Mouse (Mus musculus) limb, embryonic 12.5 days (tissue): ENCODE measurements around the gene Slc33a1. TPM values are rescaled to one million over a fixed set of nuclear protein-coding genes. Genes with fewer than 3 reads are reported as not detected.

Experiments used
- ATAC-seq: fragments of 200-750 bp; cut with Nextera tagmentation; 2 replicates; pipeline ENCODE4 v1.8.0; 2017; ENCODE audit warnings: low read depth, moderate TSS enrichment; ENCODE audit not compliant: insufficient number of reproducible peaks, insufficient read depth, low FRiP score, low TSS enrichment
- H3K27ac ChIP-seq: fragments of 300-500 bp; sonication (generic); 2 replicates; pipeline ENCODE4 v1.5.1; 2016; ENCODE audit warnings: mild to moderate bottlenecking, moderate library complexity
- H3K27me3 ChIP-seq: fragments of 300-500 bp; sonication (generic); 2 replicates; pipeline ENCODE4 v1.6.1; 2016; ENCODE audit warnings: mild to moderate bottlenecking, moderate library complexity
- H3K36me3 ChIP-seq: fragments of 300-500 bp; sonication (generic); 2 replicates; pipeline ENCODE4 v1.6.1; 2016; ENCODE audit warnings: mild to moderate bottlenecking, moderate library complexity
- H3K4me1 ChIP-seq: fragments of 300-500 bp; sonication (generic); replicated peaks from 2 replicates; pipeline ENCODE4 v1.6.1; 2016
- H3K4me2 ChIP-seq: fragments of 300-500 bp; sonication (generic); 2 replicates; pipeline ENCODE4 v1.6.1; 2016; ENCODE audit warnings: mild to moderate bottlenecking, moderate library complexity
- H3K4me3 ChIP-seq: fragments of 300-500 bp; sonication (generic); replicated peaks from 2 replicates; pipeline ENCODE4 v1.5.1; 2016; ENCODE audit warnings: mild to moderate bottlenecking
- H3K9ac ChIP-seq: fragments of 300-500 bp; sonication (generic); replicated peaks from 2 replicates; pipeline ENCODE4 v1.6.1; 2016; ENCODE audit warnings: mild to moderate bottlenecking, moderate library complexity
- H3K9me3 ChIP-seq: fragments of 300-500 bp; sonication (generic); 2 replicates; pipeline ENCODE4 v1.6.1; 2016; ENCODE audit warnings: mild to moderate bottlenecking, moderate library complexity
- WGBS: fragments of 180-500 bp; shearing (Covaris S2); methylation state at CpG from one replicate; pipeline ENCODE4 v1.1.7; 2016; 5-methylcytosine and 5-hydroxymethylcytosine counted together
- polyA plus RNA-seq: library from polyadenylated mRNA; unstranded; fragments of >200 nt; fragmentation: Nextera tagmentation; extraction: Ambion mirVana; gene quantifications from 2 replicates; pipeline ENCODE4 v1.2.1, GENCODE M21; 2016

Gene Slc33a1
- polyA plus RNA-seq, 1 experiment from 2014 or later: 12.9 TPM

- H3K4me2 ChIP-seq: no peak overlapping the region
- ATAC-seq: no peak
- no peaks in the 10 kb centered on the region for H3K27me3 ChIP-seq
- H3K9me3 ChIP-seq: no peaks in the 10 kb centered on the region
- no peak overlapping the region for H3K4me3 ChIP-seq
- H3K36me3 ChIP-seq: peaks cover 13% of the 10 kb centered on the region
- no peak overlapping the region for H3K9ac ChIP-seq
- WGBS: 90% methylated on average over 2 of the region's 2 CpGs
- no peak overlapping the region for H3K27ac ChIP-seq
- no peaks in the 10 kb centered on the region for H3K4me1 ChIP-seq
These were observed 25.6 kb downstream of the Slc33a1 start for GRCm38 (mm10) chr3:63938928-63939327.

- peak within 1 kb of the TSS; percentile 71; the same call in 1 of the 2 replicates for H3K27ac ChIP-seq
- no peaks in the 10 kb centered on the region for H3K9me3 ChIP-seq
- WGBS: 6% methylated on average over 48 of the region's 48 CpGs
- peak; percentile 89 for ATAC-seq
- H3K4me1 ChIP-seq: 0 out of 2 replicates have a peak, but pooled peaks cover 3% of the 10 kb centered on the region
- peak within 1 kb of the TSS; percentile 69 for H3K4me3 ChIP-seq
- peak within 1 kb of the TSS; percentile 86 for H3K9ac ChIP-seq
- H3K4me2 ChIP-seq: peak within 1 kb of the TSS; percentile 70
- H3K27me3 ChIP-seq: no peaks in the 10 kb centered on the region
- H3K36me3 ChIP-seq: no peaks in the 10 kb centered on the region
These were observed 35.4 kb downstream of the Slc33a1 start, which contains the start of gene E130311K13Rik for GRCm38 (mm10) chr3:63928878-63929859. E130311K13Rik (minus strand) TSS chr3:63929472.

GRCm38 (mm10) chr3:63919634-63920033 lies 44.9 kb downstream of the Slc33a1 start:
- H3K4me3 ChIP-seq: no peak overlapping the region

GRCm38 (mm10) chr3:63910301-63910700 lies 54.3 kb downstream of the Slc33a1 start:
- no peak for ATAC-seq
- H3K27ac ChIP-seq: no peak overlapping the region
- H3K4me2 ChIP-seq: no peak overlapping the region
- H3K4me1 ChIP-seq: peaks cover 2% of the 10 kb centered on the region; the same call in 1 of the 2 replicates
- no peak overlapping the region for H3K4me3 ChIP-seq
- H3K36me3 ChIP-seq: no peaks in the 10 kb centered on the region; the same call in 1 of the 2 replicates
- no peaks in the 10 kb centered on the region for H3K9me3 ChIP-seq
- no peak overlapping the region for H3K9ac ChIP-seq
- peaks cover 7% of the 10 kb centered on the region for H3K27me3 ChIP-seq
- 74% methylated on average over 4 of the region's 4 CpGs for WGBS

More at GRCm38 (mm10) chr3:63919634-63920033, 44.9 kb downstream of the Slc33a1 start:
- Histone ChIP-seq H3K4me2 (no peak overlapping the region), H3K27ac (no peak overlapping the region), H3K27me3 (no peaks in the 10 kb centered on the region), H3K9ac (no peak overlapping the region), H3K4me1 (no peaks in the 10 kb centered on the region), H3K9me3 (no peaks in the 10 kb centered on the region), H3K36me3 (peaks cover 7% of the 10 kb centered on the region; the same call in 1 of the 2 replicates)
- no peak for ATAC-seq
- 67% methylated on average over 3 of the region's 3 CpGs for WGBS

GRCm38 (mm10) chr3:63905241-63905640 lies 59.3 kb downstream of the Slc33a1 start:
- Histone ChIP-seq H3K4me3 (peak overlapping the region; percentile 36), H3K9ac (peak overlapping the region; percentile 52), H3K4me1 (peaks cover 4% of the 10 kb centered on the region; the same call in 1 of the 2 replicates), H3K27ac (no peak overlapping the region), H3K4me2 (peak overlapping the region; percentile 69), H3K27me3 (peaks cover 14% of the 10 kb centered on the region), H3K9me3 (no peaks in the 10 kb centered on the region), H3K36me3 (no peaks in the 10 kb centered on the region)
- no peak for ATAC-seq
- WGBS: 4% methylated on average over 18 of the region's 18 CpGs

GRCm38 (mm10) chr3:63904157-63904556 lies 60.4 kb downstream of the Slc33a1 start:
- Histone ChIP-seq H3K27ac (no peak overlapping the region), H3K4me3 (no peak overlapping the region), H3K9ac (no peak overlapping the region), H3K9me3 (no peaks in the 10 kb centered on the region), H3K36me3 (no peaks in the 10 kb centered on the region), H3K4me2 (no peak overlapping the region), H3K4me1 (peaks cover 10% of the 10 kb centered on the region), H3K27me3 (peaks cover 23% of the 10 kb centered on the region)
- WGBS: 76% methylated on average over 2 of the region's 2 CpGs
- no peak for ATAC-seq

- Histone ChIP-seq H3K4me1 (peaks cover 6% of the 10 kb centered on the region), H3K27ac (no peak overlapping the region), H3K27me3 (peaks cover 16% of the 10 kb centered on the region), H3K4me3 (peak overlapping the region; percentile 60), H3K36me3 (no peaks in the 10 kb centered on the region), H3K9me3 (no peaks in the 10 kb centered on the region), H3K4me2 (peak overlapping the region; percentile 100), H3K9ac (no peak overlapping the region)
- 2% methylated on average over 12 of the region's 12 CpGs for WGBS
- no peak for ATAC-seq
These were observed 64.5 kb downstream of the Slc33a1 start for GRCm38 (mm10) chr3:63900021-63900571.

- H3K9ac ChIP-seq: peak within 1 kb of the TSS; percentile 53
- peaks cover 16% of the 10 kb centered on the region for H3K27me3 ChIP-seq
- peak; percentile 60 for ATAC-seq
- no peaks in the 10 kb centered on the region for H3K36me3 ChIP-seq
- peak within 1 kb of the TSS; percentile 100 for H3K4me2 ChIP-seq
- under 1% methylated on average over 12 of the region's 12 CpGs for WGBS
- H3K9me3 ChIP-seq: no peaks in the 10 kb centered on the region
- H3K27ac ChIP-seq: no peak within 1 kb of the TSS
- H3K4me1 ChIP-seq: peaks cover 6% of the 10 kb centered on the region
- peak within 1 kb of the TSS; percentile 60 for H3K4me3 ChIP-seq
These were observed 65.3 kb downstream of the Slc33a1 start, which contains the start of gene Plch1 for GRCm38 (mm10) chr3:63899309-63899695. Plch1 (minus strand) TSS chr3:63899472.

GRCm38 (mm10) chr3:63898581-63899308 lies 65.8 kb downstream of the Slc33a1 start:
- under 1% methylated on average over 41 of the region's 41 CpGs for WGBS
- Histone ChIP-seq H3K27ac (no peak overlapping the region), H3K4me1 (peaks cover 7% of the 10 kb centered on the region), H3K27me3 (peaks cover 16% of the 10 kb centered on the region), H3K9ac (peak overlapping the region; percentile 53), H3K4me3 (peak overlapping the region; percentile 60), H3K9me3 (no peaks in the 10 kb centered on the region), H3K36me3 (no peaks in the 10 kb centered on the region), H3K4me2 (peak overlapping the region; percentile 100)
- peak; percentile 82 for ATAC-seq

GRCm38 (mm10) chr3:63897177-63897576 lies 67.4 kb downstream of the Slc33a1 start:
- Histone ChIP-seq H3K9ac (no peak overlapping the region), H3K9me3 (no peaks in the 10 kb centered on the region), H3K27me3 (peaks cover 16% of the 10 kb centered on the region), H3K4me1 (peaks cover 11% of the 10 kb centered on the region), H3K27ac (no peak overlapping the region), H3K4me2 (no peak overlapping the region), H3K4me3 (no peak overlapping the region), H3K36me3 (no peaks in the 10 kb centered on the region)
- 18% methylated on average over 1 of the region's 1 CpGs for WGBS
- no peak for ATAC-seq
